Mouse (Mus musculus) ovary, postnatal 36 days (tissue): ENCODE results near the gene Neto2.

Source experiments
- DNase-seq: peaks from one replicate; pipeline ENCODE4 v3.0.0; 2022; ENCODE audit warnings: low spot score, mixed read lengths

Gene Neto2

DNA sequence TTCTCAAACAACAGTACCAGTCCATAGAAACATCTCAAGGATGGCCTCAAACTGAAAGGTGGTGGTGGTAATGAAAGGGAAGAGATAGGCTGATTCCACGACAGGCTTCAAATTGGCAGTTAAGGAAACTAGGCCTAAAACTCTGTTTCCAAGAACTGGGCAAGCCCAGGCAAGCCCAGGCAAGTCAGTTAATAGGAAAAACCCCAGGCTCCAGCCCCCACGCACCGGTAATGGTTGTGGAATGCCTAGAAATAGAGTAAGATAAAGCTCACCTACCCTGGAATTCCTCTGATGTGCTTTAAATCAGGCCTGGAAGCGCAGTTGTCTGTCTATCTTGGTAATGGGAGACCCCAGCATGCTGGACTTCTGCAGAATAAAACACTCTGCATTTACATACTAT, 98.0 kb downstream of the Neto2 start:
- no peak for DNase-seq

- DNase-seq, result no peak
Measured at GRCm38 (mm10) chr8:85601741-85602140, 99.0 kb downstream of the Neto2 start.

GRCm38 (mm10) chr8:85597413-85598191, 103.1 kb downstream of the Neto2 start:
- DNase-seq, result no peak

DNA sequence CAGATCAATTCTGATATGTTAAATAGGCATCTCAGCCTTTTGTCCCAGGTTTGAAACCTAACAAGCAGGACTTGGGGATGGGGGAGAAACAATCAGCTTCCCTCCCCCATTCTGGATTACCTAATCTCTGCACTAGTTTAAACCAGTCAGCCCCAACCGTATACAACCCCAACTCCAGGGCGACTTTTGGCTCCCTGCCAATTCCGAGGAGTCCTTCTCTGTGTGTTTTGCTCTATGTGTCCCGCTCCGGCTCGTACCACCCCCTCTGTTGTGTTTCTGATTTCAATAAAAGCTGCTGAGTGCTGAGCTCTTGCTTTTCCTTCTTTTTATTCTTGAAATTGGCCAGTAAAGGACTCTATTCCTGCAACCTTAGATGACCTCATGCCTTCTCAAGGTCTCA, 105.3 kb downstream of the Neto2 start:
- DNase-seq, result peak; percentile 34

GRCm38 (mm10) chr8:85594983-85595382, 105.7 kb downstream of the Neto2 start:
- DNase-seq, result no peak

DNA sequence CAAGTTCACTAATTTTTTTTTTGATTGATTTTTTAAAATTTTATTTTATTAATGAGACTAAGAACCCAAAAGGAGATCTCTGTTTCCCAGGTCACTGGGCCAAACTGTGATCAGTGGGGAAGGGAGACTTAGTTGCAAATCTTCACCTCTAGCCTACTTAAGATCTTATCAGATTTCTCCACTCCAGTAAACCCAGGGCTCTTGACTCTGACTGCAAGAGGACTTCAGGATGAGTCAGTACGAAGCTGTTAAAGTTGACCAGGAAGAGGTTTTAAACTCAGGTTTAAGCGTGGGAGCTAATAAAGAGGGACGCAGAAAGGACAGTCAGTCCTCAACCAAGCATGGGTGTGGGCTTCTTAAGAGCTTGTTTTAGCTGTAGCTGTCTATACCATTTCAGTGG, 107.4 kb downstream of the Neto2 start:
- no peak for DNase-seq

DNA sequence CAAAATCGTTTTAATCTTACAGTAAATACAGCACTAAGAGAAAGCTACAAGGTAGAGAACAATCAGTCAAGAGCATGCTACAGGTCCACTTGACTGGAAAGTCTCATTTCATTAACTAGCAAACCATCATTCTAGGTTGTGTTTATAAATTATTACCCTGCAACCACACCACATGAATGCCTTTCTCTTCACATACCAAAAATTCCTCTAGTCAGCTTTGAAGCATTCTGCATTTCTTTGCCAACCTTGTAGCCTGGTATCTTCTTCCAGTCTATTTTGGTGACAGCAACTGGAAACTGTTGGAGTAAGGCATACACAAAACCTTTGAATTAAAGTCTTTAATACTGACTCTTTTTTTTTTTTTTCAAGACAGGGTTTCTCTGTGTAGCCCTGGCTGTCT, 109.2 kb downstream of the Neto2 start:
- no peak for DNase-seq

GRCm38 (mm10) chr8:85590258-85590657, 110.5 kb downstream of the Neto2 start:
- DNase-seq, result no peak

DNA sequence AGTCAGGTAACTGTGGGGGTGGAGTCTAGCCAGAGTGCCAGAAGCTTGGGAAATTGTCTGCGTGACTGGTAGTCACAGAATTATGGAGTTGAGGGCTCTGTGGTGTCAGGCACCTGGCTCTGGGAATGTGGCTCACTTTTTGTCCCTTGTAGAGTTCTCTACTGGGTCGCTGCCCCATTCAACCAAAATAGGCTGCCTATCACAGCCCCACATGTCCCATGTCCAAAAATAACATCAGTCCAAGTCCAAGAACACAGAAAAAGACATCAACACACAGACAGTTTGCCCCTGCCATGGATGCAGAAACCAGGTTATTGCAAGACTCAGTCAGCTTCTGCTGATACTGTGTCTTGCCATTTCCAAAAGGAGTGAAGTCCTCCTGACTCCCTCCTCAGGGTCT, 112.1 kb downstream of the Neto2 start:
- no peak for DNase-seq
